Mouse (Mus musculus): ENCODE measurements around the gene Iqcf1.

Gene Iqcf1

DNA sequence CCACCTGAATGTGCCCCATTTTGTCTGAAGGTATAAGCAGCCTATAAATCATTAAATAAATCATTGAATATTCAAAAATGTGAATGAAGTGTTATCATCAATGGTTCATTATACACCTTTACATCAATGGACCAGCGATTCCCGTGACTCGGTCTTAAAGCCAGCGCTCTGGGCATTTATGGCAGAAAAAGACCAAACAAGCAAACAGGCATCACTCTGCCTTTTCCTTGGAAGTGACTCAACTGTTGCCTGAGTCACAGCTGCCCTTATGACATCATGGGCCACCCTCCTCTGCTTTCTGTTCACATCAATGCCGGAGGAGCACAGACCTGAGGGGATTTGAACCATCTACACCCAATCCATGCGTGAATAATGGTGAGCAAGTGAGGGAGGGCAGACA is at the start of gene Iqcf1:
Gene Iqcf1, plus strand, starts transcription at position 301 of the 400 bp plus-strand sequence.
- no peak for DNase-seq (ENCODE audit: low spot score in 2 of 2)

DNA sequence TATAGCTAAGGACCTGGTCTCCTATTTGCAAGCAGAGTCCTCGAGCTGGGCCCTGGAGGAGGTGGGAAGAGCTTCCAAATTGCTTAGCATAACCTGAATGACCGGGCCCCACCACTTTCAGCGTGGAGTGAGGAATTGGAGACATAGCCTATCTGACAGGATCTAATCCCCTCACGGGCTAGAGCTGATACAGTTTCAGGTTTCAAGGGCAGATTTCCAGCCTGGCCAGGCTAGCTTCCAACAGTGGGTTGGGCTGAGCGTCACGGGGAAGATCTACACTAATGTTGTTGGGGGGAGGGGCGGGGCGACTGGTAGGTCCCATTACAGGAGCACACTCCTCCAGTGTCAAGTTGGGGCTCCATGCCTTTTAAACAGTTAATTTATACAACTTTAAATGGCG is 49.1 kb upstream of the Iqcf1 start:
- DNase-seq (ENCODE audit: low spot score in 2 of 2) = peak in 1 of 2 experiments; percentile 68

DNA sequence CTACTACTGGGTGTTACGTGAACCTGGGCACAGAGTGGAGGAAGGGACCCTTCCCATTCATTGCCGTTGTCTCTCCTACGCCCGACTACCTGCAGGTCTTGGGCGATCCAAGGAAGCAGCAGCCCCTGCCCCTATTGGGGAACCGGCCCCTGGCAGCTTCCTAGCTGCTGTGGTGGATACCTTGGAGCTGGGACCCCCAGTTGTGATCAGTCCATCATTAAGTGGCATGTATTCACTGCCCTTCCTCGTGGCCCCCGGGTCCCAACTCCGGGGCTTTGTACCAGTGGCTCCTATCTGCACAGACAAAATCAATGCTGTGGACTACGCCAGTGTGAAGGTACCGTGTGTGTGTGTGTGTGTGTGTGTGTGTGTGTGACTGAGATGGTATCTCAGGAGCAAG is 48.5 kb upstream of the Iqcf1 start:
- DNase-seq (ENCODE audit: low spot score in 2 of 2) = no peak

DNA sequence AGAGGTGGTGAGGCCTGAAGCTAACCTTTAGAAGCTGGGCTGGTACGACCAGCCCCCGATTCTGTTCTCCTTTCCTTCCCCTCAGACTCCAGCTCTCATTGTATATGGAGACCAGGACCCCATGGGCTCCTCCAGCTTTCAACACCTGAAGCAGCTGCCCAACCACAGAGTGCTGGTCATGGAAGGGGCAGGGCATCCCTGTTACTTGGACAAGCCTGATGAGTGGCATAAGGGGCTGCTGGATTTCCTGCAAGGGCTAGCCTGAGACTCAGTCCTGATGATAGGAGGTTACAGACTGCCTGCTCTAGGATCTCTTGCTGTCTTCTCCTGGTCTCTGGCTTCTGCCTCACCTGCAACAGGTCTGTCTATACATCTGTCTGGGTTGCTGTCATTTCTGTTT is 47.9 kb upstream of the Iqcf1 start:
- no peak for DNase-seq (ENCODE audit: low spot score in 2 of 2)

DNA sequence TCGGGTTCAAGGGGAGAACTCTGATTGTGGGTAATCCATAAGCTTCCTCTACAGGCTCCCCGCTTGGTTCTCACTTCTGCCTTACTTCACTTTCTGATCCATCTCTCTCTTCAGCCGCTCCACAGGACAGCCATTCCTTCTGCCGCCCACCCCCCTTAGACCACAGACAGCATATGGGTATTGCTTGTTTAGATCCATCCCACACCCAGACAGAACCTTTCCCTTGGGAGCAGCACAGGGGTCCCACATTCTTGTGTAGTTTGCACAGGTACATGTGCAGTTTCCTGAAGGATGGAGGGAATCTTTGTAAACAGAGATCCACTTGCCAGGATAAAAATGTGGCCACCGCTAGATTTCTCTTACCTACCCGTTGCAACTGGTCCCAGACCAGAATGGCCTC is 47.4 kb upstream of the Iqcf1 start:
- DNase-seq (ENCODE audit: low spot score in 2 of 2) = no peak

DNA sequence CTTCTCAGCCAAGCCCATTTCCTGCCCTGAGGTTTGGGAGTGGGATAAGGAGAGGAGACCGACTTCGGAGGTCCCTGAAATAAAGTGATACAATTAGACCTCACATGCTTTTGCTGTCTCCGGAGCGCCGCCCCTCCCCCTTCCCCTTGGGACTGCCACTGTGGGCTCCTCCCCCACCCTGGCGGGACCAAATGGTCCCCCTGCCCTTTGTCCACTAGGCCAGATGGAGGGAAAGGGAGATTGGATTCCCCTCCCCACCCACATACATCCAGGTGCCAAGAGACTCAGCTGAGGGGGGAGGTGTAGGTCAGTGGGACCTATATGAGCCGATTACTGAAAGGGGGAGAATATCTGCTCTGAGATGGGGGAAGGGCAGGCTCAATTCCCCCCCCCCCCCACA is 46.9 kb upstream of the Iqcf1 start:
- DNase-seq (ENCODE audit: low spot score in 2 of 2) = no peak

DNA sequence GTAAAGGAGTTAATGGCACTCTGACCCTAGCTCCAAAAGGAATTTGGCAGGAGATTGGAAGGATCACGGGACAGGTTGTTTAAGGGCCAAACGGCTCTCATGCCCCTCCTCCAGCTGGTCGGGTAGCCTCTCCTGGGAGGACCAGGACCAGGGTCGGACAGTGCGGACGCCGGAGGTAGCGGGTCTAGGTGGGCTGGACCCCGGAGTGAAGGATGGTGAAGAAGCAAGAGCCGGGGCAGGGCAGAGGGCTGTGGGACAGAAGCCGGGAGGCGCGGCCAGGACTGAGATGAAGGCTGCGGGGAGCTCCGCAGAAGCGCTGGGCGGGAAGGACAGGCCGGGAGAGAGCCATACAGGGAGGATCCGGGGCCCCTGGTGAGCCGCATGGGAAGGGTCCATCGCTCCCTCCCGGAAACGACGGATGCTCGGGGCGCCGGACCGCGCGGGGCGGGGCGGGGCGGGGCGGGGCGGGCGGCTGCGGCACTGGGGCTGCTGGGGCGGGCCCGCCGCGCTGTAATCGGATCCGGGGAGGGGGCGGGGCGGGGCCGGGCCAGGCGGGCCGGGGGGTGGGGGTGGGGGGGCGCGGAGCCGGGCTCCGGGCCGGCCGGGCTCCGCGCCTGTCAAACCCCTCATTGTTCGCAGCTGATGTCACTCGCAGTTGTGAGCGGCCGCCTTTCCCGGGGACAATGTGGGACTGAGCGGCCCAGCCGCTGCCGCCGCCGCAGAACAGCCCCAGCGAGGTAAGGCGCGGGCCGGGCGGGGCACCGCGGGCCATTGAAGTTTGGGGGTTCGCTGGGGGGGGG is 46.3 kb upstream of the Iqcf1 start, which contains the start of gene Pcbp4:
Gene Pcbp4, plus strand, starts transcription at position 21 of the 800 bp plus-strand sequence.
- DNase-seq (ENCODE audit: low spot score in 2 of 2) = peak in 1 of 2 experiments; percentile 50

DNA sequence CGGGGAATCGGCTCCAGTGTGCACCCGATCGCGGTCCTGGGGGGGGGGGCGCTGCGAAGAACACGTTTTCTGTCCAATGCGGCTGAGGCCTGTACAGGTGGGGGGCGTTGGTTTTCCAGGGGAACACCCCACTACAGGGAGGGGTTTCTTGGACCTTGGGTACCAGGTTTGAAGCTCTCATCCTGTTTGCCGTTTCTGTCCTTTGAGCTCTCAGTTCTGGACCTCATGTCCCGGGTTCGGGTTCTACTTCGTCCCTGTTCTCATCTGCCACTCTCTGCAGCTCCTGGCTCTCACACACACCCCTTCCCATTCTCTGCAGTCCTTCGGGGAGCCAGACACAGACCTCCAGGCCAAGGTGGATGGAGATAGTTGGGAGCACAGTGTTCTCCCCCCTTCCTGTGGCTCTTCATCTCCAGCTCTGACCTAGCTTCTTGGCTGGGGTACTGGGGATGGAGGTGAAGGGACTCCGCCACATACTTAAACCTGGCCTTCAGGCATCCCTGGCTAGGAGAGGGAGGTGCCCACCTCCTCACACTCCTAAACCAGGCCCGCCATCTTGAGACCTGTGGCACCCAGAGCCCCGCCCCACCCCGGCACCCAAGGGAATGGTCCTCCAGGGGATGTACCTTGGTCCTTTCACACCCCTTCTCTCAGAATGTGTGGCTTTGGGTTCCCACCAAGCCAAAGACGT is 45.6 kb upstream of the Iqcf1 start:
- DNase-seq (ENCODE audit: low spot score in 2 of 2) = no peak

DNA sequence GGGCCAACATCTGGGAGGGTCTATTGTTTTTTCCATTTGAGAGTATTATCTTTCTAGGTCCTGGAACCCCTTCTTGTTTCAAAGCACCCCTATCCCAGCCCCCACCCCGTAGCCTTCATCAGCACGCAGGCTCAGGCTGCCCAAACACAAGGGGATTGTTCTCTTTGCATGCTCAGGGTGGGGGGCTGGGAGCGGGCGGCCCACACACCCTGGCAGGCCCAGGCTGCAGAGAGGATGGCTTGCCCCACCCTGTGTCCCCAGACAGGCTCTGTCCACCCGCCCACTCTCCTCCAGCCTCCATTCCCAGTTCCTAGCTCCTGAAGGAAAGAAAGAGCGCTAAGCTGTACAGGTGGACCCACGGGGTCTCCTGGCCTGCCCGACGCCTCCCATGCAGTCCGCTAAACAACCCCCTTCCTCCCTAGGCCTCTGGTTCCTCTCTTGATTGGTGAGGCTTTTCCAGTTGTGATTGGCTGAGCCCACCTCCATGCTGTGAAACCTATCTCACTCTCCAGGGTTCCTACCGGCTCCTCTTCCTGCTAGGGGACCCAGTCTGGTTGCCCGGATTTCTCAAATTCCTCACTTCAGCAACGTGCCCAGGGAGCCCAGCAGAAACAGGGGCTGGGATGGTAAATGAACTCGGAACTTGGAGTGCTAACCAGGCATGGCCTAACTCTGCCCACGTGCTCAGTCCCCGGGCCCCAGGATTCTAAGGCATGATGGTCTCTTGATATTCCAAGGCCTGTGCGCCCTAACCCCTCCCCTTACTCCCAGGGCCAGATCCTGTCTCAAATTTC is 44.7 kb upstream of the Iqcf1 start:
- no peak for DNase-seq (ENCODE audit: low spot score in 2 of 2)

DNA sequence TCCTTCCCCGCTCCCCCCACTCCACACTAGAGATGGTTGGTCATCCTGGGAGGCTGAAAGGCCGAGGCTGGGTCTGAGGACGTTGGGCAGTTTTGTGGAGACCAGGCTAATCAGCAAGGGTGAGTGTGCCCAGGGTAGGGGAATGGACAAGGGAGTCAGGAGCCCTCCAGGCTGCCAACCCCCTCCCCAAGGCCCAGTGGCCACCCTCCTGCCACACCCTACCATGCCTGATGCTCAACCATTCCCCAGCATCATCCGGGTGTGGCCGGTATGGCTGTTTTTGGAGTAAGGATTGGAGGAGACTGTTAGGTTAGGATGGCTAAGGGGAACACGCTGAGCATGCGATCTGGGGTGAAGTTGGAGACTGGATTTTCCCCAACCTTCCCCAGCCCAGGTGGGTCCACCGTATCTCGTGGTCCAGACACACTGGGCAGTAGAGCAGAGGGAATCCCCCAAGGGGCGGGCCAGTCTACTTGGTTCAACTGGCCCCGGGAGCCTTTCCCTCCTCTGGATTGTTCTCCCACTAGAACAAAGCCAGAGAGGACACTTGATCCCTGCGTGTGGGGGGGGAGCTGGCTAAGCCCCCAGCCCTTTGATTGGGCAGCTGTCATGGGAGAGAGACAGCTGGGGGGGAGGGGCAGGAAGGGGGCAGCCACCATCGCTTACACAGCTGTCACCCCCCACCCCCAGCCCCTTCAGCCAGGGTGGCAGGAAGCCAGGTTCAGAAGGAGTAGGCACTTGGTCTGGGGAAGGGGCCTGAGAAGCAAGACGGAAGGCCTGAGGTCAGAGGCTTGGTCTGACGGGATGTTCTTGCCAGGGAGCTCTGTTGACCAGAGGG is 43.2 kb upstream of the Iqcf1 start:
- no peak for DNase-seq (ENCODE audit: low spot score in 2 of 2)

DNA sequence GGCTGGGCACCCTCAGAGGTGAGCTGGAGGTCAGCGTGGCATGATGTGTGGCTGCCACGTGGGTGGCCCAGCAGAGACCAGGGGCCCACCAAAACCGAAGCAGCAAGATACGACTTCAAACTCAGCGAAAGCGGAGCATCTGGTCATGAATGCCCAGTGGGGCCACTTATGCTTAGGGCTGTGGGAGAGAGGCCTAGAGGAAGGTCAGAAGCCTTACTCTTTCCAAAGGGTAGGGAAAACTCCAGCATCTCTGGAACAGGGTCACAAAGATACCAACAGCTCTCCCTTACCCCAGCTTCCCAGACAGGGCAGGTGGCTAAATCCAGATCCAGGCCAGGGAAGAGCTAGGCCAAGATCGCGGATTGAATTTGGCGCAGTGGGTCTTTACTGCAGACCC is 42.6 kb upstream of the Iqcf1 start:
- DNase-seq (ENCODE audit: low spot score in 2 of 2) = no peak

DNA sequence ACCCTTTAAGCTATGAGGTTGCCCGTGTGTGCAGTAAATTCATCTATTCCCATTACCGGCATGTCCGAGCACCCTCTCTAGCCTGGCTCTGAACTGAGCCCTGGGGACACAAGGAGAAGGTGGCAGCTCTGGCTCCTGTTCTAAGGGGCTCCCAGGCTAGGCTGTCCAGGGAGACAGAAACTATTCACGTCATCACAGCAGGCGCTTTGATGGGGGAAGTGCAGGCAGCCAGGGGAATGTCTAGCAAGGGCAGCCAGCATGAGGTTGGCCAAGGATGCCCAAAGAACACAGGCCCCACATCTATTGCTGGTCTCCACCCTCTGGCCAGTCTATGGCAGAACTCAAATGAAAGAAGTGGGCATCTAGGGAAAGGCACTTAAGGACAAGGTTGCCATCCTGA is 41.8 kb upstream of the Iqcf1 start:
- DNase-seq (ENCODE audit: low spot score in 2 of 2) = no peak

DNA sequence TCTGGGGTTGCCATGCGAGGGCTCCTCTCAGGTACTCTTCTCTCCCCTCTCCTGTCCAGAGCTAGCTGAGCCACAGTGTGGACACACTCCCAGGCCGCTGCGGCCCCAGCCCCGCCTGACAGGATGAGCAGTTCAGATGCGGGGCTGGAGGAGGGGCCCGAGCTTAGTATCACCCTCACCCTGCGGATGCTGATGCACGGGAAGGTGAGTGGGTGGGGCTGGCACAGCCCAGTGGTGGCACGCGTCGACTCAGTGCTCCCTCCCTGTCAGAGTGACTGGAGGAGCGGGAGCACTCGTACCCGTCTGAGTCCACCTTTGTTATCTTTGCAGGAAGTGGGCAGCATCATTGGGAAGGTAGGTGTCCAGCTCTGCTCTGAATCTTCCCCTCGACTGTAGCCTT is 39.8 kb upstream of the Iqcf1 start:
- DNase-seq (ENCODE audit: low spot score in 2 of 2) = no peak

DNA sequence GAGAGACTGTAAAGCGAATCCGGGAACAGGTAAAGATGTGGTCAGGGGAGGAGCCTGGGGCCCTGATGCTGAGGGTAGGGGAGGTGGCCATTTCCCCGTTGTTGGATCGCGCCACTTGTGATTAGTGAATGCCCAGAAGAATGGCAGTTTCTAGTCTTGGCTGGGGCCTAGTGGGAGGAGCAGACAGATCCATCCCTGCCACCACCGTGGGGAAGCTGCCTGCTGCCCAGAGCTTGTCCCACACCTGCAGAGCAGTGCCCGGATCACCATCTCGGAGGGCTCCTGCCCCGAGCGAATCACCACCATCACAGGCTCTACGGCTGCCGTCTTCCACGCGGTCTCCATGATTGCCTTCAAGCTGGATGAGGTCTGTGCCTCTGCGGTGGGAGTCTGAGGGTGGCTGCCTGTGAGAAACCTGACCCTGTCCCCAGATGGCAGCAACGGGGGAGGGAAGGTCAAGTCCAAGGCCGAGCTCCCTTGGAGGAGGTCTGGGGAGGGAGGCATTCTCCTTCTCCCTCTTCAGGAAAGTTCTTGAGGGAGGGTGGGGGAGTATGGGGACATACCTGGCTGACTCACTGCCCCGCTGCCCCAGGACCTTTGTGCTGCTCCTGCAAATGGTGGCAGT is 39.3 kb upstream of the Iqcf1 start:
- no peak for DNase-seq (ENCODE audit: low spot score in 2 of 2)

DNA sequence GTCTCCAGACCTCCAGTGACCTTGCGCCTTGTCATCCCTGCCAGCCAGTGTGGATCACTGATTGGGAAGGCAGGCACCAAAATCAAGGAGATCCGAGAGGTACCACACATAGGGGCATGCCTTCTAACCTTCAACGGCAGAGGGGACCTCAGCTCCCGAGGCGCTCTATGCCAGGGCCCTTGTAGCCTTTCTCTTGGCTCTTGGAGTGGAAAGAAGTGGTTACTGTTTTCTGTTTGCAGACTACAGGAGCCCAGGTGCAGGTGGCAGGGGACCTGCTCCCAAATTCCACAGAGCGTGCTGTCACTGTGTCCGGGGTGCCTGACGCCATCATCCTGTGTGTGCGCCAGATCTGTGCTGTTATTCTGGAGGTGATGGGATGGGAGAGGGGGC is 38.7 kb upstream of the Iqcf1 start:
- no peak for DNase-seq (ENCODE audit: low spot score in 2 of 2)

DNA sequence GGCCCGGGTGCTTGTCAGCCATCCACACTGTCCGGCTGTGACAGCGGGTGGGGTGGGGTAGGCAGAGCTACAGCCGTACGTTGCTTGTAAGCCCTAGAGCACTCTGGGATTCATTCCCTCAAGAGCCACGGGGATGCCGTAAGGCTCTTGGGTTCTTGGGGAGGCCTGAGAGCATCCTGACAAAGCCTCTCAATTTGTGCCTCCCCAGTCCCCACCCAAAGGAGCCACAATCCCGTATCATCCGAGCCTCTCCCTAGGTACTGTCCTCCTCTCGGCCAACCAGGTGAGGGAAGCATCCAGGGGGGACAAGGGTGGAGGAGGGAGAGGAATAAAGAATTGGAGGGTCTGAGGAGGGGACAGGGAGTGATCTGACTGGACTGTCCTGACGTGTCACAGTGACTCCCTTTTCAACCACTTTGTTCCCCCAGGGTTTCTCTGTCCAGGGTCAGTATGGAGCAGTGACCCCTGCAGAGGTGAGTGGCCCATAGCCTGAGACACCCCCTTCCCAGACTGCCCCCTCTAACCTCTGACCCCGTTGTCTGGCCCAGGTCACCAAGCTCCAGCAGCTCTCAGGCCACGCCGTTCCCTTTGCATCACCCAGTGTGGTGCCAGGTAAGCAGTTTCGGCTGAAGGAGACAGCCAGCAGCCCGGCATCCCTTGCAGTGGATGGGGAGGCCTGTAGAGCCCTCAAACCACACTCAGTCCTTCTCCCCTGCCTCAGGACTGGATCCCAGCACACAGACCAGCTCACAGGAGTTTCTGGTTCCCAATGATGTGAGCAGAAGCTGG is 37.9 kb upstream of the Iqcf1 start:
- no peak for DNase-seq (ENCODE audit: low spot score in 2 of 2)

DNA sequence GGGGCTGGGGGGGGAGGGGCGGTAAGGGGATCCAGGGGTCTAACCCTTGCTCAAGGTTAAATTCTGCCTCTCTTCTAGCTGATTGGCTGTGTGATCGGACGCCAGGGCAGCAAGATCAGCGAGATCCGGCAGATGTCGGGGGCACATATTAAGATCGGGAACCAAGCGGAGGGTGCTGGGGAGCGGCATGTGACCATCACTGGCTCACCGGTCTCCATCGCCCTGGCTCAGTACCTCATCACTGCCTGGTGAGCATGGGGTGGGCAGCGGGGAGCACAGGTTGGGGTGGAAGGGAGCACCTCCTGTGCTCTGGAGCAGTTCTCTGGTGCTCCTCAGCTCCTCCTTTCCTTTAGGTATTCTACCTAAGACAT is 37.4 kb upstream of the Iqcf1 start:
- DNase-seq (ENCODE audit: low spot score in 2 of 2) = no peak

DNA sequence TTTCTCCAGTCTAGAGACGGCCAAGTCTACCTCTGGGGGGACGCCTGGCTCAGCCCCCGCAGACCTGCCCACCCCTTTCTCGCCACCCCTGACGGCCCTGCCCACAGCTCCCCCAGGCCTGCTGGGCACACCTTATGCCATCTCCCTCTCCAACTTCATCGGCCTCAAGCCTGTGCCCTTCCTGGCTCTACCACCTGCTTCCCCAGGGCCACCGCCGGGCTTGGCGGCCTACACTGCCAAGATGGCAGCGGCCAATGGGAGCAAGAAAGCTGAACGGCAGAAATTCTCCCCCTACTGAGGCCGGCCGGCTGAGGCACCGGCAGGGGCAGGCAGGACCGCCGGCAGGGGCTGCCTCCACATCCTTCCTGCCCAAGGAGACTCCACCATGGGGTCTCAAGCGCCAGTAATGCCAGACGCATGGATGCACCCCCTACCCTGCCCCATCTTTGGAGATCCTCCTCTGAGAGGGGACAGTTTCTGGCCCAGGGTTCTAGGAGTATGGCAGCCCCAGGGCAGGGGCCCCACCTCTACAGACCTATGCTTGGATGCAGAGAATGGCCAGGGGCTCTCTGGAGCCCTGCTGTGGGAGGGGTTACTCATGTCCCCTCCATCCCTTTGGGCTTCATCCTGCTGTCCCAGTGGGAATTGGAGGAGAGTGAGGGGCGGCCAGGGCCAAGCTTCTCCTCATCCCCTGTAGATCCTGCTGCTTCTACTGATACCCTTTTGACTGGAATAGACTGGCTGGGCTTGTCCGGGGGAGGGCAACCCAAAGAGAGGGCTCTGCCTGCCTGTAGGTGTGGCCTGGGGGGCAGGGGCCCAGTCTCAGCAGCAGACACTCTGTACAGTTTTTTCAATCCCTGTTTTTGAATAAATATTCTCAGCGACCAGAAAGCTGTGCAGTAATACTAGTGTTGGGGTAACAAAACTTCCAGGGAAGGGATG is 36.4 kb upstream of the Iqcf1 start:
- DNase-seq (ENCODE audit: low spot score in 2 of 2) = no peak
